Mouse (Mus musculus) C2C12 (cell line): ENCODE measurements around the gene Zfp92.

Source experiments
- CTCF ChIP-seq: IDR thresholded peaks from one replicate; pipeline ENCODE4 v1.5.1; 2011; ENCODE audit not compliant: control insufficient read depth, insufficient read depth, insufficient read length
- MAX ChIP-seq: IDR thresholded peaks from one replicate; pipeline ENCODE4 v1.6.1; 2011; ENCODE audit warnings: mild to moderate bottlenecking, control low read depth
- MYOG ChIP-seq: IDR thresholded peaks from one replicate; pipeline ENCODE4 v1.6.1; 2011; ENCODE audit not compliant: control insufficient read depth, insufficient read length; ENCODE audit errors: extremely low read depth
- USF1 ChIP-seq: IDR thresholded peaks from one replicate; pipeline ENCODE4 v1.6.1; 2011; ENCODE audit warnings: low read depth, mild to moderate bottlenecking, control low read depth, moderate library complexity

- TF ChIP-seq CTCF: no peak
- no peak for TF ChIP-seq MAX
- TF ChIP-seq USF1: no peak
- TF ChIP-seq MYOG: no peak
Measured at GRCm38 (mm10) chrX:73477500-73477899, 66.6 kb downstream of the Zfp92 start.
